Mouse (Mus musculus) ES-CJ7 (cell line): Measurements from ENCODE around the gene Rufy3.
A peak's percentile ranks its signal among the peaks of the same experiment; 100 is the strongest.

Experiments
- DNase-seq: peaks from one replicate; pipeline ENCODE4 v3.0.0; 2011; ENCODE audit warnings: low read depth, low spot score

Gene Rufy3

DNA sequence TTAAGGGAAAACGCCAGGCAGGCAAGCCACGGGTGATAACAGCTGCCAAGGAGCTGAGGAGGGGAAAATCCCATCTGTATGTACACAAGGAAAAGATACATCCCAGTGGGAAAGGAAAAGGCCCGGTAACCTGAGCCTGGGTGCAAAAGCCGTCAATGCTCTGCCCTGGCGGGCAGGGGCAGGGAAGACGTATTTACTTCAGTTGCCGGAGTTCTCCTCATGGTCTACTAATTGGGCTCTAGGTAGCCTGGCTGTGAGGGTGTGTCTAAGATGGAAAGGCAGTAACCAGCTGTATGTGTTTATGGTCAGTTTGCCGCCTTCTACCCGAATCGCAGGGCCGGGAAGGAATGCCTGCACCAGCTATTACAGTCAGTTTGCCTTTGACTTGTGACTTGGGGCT is 64.3 kb downstream of the Rufy3 start:
- no peak for DNase-seq

DNA sequence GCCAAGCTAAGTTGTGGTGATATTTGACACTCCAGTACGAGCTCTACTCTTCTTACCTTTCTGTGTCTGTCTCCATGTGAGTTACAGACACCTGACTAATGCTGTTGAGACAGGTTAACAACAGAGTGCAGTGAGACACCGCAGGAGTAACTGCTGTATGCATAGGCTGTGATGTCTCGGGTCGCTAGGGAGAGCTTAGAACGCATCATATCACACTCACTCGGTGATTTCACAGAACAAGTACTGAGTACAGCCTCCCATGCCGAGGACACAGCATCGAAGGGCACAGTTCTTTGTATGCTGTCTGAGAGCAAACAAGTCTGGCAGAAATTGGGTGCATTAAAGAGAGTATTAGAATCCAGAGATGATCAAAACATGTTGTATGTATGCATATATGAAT is 65.1 kb downstream of the Rufy3 start:
- DNase-seq: no peak

DNA sequence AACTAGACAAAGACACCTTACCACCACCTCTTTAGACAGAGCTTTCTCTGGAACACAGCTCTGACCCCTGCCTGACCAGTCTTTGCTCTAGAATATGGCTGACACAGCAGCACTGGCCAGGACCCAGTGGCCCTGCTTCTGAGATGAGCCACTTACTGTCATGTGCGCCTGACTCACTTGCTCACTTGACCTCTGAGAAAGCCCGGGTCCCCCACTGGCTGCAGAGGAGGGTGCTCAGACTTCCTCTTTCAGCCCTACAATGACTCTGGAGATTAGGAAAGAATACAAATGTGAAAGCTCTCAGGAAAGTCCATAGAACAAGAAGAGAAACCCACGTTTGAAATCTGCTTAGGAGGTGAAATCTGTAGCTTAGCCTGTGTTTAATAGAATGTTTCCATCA is 66.0 kb downstream of the Rufy3 start:
- no peak for DNase-seq

DNA sequence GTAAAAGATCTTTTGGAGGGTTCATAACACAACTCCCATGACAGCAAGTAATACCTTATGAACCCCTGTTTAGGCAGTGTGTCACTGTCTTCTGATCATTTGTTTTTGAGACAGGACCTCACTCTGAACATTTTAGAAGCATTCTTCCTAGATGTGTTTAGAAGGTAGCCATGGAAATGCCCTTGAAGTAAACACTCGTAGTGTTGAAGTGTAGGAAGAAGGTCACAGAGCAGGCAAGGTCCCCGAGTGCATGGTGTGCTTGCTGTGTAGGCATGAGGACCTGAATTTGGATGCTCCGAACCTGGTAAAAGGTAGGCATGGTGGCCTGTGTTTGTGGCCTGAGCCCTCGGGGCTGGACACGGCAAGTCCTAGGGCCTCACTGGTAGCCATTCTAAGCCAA is 66.7 kb downstream of the Rufy3 start:
- no peak for DNase-seq

DNA sequence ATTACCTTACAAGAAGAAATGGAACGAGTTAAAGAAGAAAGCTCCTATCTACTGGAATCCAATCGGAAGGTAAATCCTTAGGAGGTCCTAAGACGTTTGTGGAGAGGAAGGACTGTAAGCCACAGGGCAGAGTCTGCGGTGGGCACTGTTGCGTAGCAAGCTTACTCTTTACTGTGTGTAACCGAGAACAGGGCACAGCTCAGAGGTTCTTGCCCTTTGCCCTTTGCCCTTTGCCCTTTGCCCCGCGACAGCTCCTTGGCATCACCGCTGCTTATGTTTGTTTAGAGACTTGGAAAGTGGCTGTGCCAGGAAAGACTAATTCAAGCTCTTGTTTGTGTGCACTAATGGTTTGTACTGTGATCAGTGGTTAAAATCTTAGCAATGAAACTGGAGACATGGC is 67.6 kb downstream of the Rufy3 start:
- DNase-seq: no peak

DNA sequence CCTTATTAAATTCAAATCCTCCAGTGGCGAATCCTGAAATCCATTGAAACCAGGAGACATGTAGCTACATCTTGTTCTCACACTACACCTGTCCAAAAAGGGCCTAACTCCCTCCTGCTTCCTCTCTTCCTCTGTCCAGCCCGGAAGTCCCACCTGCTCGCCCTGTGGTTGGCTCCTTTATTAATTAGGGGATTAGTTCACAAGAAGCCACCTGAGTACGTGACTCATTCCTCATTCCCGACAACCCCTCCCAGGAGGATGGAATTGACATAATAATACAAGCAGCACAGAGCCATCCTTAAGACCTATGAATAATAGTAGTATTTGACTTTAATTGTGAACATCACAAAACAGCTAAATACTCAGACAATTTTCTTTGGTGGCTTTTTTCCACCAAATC is 69.2 kb downstream of the Rufy3 start:
- DNase-seq: peak; percentile 21

DNA sequence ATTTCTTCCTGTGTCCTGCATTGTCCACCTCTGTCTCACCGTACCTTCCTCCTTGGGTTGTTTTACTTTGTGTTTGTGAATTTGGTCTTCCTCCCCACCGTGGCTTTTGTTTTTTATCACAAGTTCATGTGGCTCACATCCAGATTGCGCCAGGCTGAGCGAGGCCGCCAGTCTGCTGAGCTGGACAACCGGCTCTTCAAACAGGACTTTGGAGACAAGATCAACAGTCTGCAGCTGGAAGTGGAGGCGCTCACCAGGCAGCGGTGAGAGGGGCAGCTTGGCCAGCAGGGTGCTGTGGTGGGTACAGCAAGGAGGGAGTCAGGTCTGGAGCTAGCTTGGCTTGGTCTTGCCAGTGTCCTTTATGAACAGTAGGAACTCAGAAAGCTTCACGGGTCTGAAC is 77.9 kb downstream of the Rufy3 start:
- DNase-seq: no peak

DNA sequence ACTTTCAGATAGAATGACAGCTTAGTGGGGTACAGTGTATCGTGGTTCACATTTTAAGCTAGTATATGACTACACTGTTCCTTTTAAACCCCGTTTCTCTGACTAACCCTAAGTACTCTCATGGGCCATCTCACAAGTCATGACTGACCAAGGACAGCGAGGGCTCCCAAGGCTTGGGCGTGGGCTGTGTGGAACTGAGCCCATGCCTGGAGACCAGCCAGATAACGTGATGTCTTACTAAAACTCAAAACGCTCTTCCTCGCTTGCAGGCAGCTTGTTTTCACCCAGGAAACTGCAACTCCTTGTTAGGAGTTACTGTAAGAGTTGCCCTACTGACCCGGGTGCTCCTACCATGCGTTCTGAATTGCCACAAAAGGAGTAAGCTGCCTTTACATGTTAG is 78.7 kb downstream of the Rufy3 start:
- no peak for DNase-seq

DNA sequence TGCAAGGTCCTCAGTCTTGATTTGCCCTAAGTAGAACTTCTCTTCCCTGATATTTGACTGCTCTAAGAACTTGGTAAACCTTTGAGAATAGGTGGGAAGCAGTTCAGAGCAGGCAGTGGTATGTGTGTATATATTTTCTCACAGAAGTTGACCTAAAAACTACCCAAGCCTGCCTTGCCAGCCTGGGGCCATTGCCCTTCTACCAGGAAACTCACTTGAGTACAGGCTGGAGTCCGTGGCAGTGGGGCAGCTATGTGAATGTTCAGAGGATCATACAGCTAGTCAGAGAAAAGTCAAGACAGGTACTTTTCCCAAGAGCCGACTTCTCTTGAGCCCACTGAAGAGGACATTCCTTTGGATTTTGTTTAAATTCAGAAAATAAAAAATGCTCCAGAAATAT is 80.1 kb downstream of the Rufy3 start:
- DNase-seq: no peak

DNA sequence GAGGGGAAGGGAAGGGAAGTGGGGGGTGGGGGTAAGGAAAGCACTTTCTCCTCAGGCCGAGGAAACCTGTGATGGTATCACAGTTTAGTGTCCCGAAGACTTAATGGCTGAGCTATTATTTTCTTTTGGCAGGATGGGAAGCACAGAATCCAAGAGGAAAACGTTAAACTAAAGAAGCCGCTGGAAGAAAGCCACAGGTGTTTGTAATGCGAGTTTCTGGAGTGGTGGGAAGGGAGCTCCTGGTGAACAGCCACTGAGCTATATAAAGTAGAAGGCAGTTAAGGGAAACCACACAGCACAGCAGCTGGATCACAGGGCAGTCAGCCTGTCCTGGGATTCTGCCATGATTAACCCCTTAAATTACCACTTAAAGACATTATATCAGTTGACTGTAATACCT is 80.6 kb downstream of the Rufy3 start:
- no peak for DNase-seq

DNA sequence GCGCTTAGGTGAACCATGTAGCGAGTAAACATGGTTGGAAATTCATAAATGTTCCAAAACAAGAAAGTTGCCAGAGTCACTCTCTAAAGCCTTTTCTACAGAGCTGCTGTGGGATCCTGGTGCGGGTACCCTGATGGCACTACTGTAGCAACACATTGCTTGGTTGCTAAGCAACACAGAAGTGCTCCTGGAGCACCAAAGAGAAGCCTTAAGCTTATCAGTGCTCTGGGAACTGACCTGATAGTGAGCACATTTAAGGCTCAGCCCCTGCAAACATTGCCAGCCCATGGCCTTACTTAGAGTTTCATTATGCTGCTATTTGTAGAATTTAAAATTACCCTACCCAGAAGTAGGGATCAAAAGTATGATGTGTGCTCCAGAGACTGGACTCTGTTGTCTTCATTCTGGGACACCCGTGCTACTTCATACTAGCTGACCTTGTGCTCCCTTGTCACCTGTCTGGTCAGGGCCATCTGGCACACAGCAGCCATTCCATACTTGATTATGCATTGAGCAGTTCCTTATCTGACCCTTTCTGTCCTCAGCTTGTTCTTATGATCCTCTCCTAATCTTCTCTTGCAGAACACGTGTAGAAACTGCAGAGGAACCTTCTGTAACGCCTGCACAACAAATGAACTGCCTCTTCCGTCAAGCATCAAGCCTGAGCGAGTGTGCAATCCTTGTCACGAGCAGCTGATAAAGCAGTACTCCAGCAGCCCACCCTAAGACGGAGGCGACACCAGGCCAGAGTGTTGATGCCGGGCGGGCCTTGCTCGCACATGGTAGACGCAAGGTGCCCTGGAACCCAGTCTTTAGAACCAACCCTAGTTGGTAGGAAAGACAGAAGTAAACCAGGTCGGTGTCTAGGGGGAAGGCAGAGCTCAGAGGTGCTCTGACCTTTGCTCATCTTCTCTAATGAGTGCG is 84.7 kb downstream of the Rufy3 start:
- no peak for DNase-seq

DNA sequence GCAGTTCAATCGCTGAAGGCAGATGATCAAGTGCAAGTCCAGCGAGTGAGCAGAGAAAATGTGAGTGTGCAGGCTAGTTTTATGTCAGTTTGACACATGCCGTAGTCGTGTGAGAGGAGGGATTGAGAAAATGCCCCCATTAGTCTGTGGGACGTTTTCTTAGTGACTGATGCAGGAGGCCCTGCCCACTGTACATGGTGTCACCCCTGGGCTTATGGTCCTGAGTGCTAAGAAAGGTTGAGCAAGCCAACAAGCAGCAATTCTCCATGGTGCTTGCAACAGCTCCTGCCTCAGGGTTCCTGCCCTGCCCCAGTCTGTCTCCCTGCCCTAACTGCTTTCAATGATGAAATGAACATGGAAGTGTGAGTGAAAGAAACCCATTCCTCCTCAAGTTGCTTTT is 87.7 kb downstream of the Rufy3 start:
- DNase-seq: no peak

DNA sequence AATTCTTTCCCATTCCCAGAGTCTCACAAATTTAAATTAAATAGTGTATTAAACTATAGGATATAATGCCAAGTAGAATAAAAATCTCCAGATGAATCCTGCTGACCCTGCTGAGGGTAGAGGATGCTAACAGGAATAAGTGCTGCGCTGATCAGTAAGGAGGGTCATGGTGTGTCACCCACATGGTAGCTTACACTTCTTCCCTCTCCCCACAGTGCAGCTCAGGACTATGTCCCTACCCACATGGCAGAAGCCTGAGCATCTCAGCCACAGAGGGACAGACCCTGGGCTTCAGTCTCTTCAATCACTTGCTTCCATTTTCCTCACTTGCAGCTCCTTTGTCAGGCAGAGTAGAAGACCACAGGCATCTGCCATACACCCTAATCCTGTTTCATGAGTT is 93.0 kb downstream of the Rufy3 start:
- no peak for DNase-seq

DNA sequence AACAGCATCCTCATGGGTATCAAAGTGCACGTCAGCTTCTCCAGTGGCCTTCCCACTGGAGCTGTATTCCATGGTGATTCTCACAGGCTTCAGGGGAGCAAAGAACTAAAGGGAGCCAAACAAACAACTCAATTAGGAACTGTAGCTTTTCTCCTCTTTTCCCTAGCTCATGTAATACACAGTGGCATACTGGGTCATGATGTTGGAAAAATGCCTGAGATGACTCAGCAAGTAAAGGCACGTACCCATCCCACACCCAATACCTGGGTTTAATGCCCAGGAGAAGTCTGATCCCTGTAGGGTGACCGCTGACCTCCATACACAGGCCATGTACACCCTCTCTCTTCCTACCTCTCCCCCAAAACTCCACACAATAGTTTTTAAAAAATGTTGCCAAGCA is 98.3 kb downstream of the Rufy3 start:
- no peak for DNase-seq

DNA sequence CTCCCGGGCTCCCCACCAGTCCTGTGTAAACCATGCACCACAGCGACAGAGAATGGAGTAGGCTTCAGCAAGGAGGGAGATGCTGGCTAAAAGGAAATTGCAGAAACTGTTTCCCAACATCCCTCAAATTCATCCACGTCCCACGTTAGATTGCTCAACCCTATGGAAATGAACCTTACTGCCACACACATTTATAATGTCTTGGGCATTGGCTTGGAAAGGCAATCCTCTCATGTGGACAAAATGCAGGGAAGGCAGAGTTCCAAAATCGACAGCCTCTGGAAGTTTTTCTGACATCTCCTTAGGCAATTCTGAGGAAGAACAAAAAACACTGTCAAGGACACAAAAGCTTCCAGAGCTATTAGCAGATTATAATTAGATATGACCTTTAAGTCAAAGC is 99.0 kb downstream of the Rufy3 start:
- no peak for DNase-seq

DNA sequence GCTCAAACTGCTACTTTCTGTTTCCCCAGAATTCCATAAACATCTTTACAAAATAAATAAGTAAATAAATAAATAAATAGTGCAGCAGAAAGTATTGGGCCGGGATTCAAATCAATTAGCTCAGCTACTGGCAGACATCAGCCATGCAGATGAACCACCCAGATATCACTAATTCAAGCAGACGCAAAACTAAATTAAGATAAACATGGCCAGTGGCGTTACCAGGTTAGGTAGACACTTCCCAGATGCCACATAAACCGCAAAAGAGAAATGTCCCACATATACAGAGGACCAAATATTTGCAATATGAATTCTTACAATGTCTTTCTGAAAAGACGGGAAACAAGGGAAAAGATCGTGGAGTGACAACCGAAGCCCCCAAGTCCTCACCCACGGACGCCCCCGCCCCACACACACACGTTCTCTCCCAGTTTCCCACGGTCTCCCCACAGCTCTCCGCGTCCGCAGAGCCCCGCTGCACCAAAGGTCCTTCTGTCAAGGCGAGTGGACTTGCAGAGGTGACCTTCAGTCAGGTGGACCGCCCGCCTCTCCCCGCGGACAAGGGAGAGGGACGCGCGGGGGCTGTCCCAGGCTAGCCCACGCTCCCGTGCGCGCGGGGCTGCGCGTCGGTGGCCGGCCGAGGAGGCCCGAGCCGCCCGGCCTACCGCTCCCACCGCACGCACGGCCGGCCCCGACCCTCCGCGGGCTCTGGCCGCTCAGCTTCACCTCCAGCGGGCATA is 110.0 kb downstream of the Rufy3 start:
- DNase-seq: no peak

DNA sequence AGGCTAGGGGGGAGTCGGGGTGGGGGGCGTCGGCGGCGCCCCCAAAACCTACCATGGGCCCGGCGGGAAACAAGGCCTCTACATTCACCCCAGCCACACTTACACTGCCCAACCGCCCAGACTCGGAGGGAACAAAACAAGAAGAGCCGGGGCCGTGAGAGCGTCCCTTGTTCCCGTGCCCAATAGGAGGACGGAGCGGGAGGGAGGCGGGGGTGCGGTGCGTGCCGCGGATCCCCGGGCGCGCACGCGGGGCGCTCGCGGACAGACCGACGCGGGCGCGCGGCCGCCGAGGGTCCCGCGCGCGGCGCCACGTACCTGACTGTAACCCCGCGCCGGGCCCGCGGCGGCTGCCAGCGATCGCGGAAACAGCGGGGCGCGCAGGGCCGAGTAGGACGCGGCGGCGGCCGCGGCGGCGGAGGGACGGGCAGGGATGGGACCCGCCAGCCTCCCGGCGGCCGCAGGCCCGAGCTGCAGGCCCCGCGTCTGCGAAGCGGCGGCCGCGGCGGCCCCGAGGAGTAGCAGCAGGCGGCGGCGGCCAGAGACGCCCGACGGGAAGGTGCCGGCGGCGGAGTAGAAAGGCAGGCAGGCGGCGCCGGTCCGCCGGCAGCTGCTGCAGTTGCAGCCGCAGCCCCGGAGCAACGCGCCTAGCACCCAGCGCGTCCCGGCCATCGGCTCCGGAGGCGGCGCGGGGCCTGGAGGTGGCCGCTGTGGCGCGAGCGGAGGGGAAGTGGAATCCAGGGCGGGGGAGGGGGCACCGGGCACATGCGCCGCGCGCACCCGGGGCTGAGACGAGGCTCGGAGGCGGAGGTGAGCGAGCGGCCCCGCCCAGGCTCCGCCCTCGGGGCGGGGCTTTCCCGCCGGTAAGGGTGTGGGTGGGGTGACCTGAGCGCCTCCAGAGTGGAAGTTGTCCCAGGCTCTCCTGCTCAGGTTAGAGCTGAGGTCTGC is 110.9 kb downstream of the Rufy3 start, which contains the start of gene Grsf1:
Gene Grsf1, minus strand, starts transcription at position 729 of the 945 bp plus-strand sequence.
- DNase-seq: peak; percentile 90

DNA sequence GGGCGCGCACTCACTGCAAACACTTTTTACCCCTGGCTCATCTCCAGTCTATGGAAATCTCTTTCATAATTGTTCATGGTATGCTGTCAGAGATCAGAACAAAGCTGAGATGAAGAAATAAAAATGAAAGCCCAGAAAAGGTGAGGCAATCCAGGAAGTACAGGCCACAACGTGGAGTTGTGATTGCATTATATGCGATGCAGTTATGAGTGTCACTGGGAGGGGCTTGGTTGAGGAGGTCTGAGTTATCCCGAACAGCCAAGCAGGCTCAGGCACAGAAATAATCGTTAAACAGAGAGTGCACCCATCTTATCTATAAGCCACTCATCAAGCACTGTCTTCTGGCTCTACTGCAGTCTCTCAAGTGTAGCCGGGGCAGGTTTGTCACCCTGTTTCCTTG is 114.1 kb downstream of the Rufy3 start:
- no peak for DNase-seq

DNA sequence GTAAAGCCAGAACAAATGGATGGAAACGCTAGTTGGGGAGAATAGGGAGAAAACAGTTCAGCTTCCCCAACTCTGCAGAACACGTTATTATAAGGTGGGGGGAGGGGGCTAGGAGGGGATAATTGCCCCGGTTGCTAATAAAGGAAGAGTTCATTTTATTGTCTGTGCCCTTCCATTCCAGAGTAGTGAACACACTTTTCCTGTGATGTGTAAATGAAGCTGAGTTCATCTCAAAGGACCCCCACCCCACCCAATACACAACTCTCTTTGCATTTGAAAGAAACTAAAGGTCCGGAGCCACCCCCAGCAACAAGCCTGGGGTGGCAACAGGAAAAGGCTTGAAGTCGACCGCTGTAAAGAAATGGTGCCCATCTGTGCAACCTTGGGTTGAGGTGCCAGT is 114.5 kb downstream of the Rufy3 start:
- DNase-seq: peak; percentile 95

DNA sequence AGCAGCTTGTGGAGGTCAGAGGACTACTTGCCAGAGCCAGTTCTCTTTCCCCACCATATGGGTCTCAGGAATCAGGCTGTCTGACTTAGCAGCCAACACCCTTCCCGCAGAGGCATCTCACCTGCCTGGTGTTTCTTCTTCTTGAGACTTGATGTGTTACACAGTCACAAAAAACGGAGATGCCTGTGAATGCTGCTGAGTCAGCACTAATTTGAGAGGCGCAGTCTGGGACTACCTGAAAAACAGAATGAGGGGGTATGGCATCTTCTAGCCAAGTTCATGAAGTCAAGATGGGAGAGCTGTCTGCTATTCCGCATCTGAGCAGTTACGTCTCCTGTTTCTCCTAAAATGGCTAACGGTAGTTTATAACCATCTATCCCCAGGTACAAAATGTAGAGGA is 115.7 kb downstream of the Rufy3 start:
- DNase-seq: peak; percentile 41

DNA sequence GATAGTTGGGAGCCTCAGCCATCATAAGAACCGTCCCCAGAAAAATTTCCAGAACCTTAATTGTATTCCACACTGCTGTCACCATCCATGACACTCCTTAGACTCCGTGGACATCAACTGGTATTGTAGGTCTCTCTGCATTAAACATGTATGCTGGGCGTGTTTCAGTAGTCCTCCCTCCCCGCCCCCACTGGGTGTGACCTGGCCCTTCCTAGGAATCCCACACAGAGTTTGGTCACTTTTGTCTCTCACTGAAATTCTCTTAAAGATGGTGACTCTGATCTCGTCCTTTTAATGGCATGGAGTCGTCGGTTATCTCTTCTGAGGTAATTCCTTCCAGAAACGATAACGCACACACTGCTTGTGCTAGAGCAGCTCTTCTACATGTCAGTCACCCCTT is 118.9 kb downstream of the Rufy3 start:
- DNase-seq: no peak

DNA sequence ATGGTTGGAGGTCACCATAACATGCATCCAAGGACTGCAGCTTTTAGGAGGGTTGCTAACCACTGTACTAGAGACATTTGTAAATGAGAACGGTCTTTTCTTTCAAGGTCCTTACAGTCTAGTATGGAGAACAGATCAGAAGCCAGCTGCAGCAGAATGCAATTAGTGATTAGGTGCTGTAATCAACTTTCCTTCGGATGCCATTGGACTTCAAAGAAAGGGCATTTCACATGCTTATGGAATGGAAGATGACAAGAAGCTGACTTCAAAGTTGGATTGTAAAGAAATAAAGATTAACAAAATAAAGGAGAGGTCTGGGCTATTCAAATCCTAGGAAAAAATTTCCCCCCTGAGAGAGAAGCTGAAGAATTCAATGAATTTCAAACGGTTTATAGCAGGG is 119.4 kb downstream of the Rufy3 start:
- no peak for DNase-seq
